Mouse (Mus musculus) E14TG2a.4 (cell line): Measurements from ENCODE around the gene Ckm.

ENCODE experiments used
- H3K27me3 ChIP-seq: 2 replicates; pipeline ENCODE4 v1.6.1; 2014; ENCODE audit warnings: low read length, control low read depth; ENCODE audit not compliant: insufficient read depth
- H3K36me3 ChIP-seq: 2 replicates; pipeline ENCODE4 v1.6.1; 2014; ENCODE audit warnings: low read length, control low read depth; ENCODE audit not compliant: insufficient read depth
- H3K4me1 ChIP-seq: replicated peaks from 2 replicates; pipeline ENCODE4 v1.6.1; 2014; ENCODE audit warnings: low read depth, low read length, control low read depth
- H3K4me3 ChIP-seq: replicated peaks from 2 replicates; pipeline ENCODE4 v1.5.1; 2014; ENCODE audit warnings: mild to moderate bottlenecking, low read length
- H3K9me3 ChIP-seq: 2 replicates; pipeline ENCODE4 v1.6.1; 2014; ENCODE audit warnings: low read length, control low read depth
- CTCF ChIP-seq: conservative IDR thresholded peaks from 2 replicates; pipeline ENCODE4 v1.5.1; 2014; ENCODE audit warnings: low read length
- NANOG ChIP-seq: IDR thresholded peaks from 2 replicates; pipeline ENCODE4 v1.6.1; 2014; ENCODE audit warnings: borderline replicate concordance, low read length, mixed read lengths
- POU5F1 ChIP-seq: IDR thresholded peaks from 2 replicates; pipeline ENCODE4 v1.6.1; 2014; ENCODE audit warnings: low read length, borderline replicate concordance

Gene Ckm

DNA sequence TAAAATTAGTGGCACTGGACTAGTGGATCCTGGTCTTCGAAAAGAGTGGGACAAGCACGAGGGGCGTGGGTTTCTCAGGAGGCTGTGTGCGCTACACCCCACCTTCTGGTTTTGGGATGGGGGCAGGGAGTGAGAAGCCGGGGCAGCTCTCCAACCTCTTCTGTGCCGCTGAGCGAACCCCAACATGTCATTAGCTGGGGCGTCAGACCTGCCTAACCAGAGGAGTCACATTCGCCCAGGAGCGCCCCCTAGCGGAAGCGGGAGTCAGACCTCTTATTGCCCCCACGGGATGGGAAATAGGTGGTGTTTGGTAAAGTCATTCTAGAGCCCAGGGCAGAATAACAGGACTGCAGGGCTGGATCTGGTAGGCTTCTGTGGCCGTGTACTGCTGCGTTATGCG, 42.9 kb upstream of the Ckm start:
- H3K9me3 ChIP-seq = no peaks in the 10 kb centered on the region
- peaks cover 29% of the 10 kb centered on the region for H3K36me3 ChIP-seq
- H3K27me3 ChIP-seq = no peaks in the 10 kb centered on the region
- peak overlapping the region; percentile 94 for H3K4me3 ChIP-seq
- no peak for TF ChIP-seq NANOG
- no peak for TF ChIP-seq POU5F1
- peak; percentile 91 for TF ChIP-seq CTCF
- H3K4me1 ChIP-seq = peaks cover 68% of the 10 kb centered on the region

- H3K4me3 ChIP-seq = peak overlapping the region; percentile 94
- TF ChIP-seq NANOG (no peak), POU5F1 (no peak), CTCF (no peak)
- H3K36me3 ChIP-seq = peaks cover 23% of the 10 kb centered on the region
- H3K4me1 ChIP-seq = peaks cover 62% of the 10 kb centered on the region
- no peaks in the 10 kb centered on the region for H3K9me3 ChIP-seq
- H3K27me3 ChIP-seq = no peaks in the 10 kb centered on the region
These were observed 42.3 kb upstream of the Ckm start for GRCm38 (mm10) chr7:19362276-19362675.

DNA sequence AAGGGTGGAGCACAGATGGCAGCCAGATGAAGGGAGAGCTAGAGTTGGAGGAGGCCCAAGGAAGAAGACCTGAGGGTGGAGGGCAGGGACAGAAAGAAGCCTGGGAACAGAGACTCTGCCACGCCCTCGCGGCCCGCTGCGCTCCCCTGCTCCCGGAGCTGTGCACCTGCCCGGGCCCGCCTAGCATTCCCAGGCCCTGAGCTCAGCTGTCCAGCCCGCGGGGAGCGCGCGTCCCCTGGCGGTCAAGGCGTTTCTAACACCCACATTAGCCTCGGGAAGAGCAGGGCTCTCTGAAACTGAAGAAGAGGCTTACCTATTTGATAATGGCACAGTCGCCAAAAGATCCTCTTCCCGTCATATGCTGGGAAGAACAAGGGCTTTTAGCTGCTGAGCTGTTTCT, 40.7 kb upstream of the Ckm start:
- TF ChIP-seq POU5F1 (no peak), CTCF (peak; percentile 58)
- Histone ChIP-seq H3K27me3 (peaks cover 3% of the 10 kb centered on the region), H3K36me3 (peaks cover 16% of the 10 kb centered on the region), H3K9me3 (no peaks in the 10 kb centered on the region), H3K4me1 (peaks cover 52% of the 10 kb centered on the region), H3K4me3 (peak overlapping the region; percentile 35)

- no peak for TF ChIP-seq POU5F1
- TF ChIP-seq CTCF = no peak
- TF ChIP-seq NANOG = no peak
- peaks cover 52% of the 10 kb centered on the region for H3K4me1 ChIP-seq
- no peak overlapping the region for H3K4me3 ChIP-seq
- H3K9me3 ChIP-seq = no peaks in the 10 kb centered on the region
- H3K27me3 ChIP-seq = peaks cover 16% of the 10 kb centered on the region
- peaks cover 18% of the 10 kb centered on the region for H3K36me3 ChIP-seq
These were observed 39.2 kb upstream of the Ckm start for GRCm38 (mm10) chr7:19365376-19365775.

GRCm38 (mm10) chr7:19368380-19368779, 36.2 kb upstream of the Ckm start:
- TF ChIP-seq CTCF = no peak
- TF ChIP-seq POU5F1 = no peak
- TF ChIP-seq NANOG = no peak

DNA sequence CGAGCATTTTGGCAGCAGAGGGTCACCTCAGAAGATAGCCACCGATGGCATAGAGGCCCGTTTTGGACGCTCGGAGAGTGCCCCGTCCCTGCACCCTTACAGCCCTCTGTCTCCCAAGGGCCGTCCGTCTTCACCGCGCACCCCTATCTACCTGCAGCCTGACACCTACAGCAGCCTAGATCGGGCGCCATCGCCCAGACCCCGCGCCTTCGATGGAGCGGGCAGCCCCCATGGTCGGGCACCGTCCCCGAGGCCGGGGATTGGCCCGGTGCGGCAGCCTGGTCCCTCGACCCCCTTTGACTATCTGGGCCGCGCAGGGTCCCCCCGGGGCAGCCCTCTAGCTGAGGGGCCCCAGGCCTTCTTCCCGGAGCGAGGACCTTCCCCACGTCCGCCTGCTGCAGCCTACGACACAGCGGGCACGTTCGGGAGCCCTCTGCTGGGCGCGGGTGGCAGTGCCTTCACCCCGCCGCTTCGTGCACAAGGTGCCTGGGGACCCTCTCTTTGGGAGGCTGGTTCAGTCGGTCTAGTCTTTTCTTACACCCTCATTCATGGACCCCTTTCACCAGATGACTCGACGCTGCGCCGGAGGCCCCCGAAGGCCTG, 34.7 kb upstream of the Ckm start:
- Histone ChIP-seq H3K27me3 (peaks cover 20% of the 10 kb centered on the region), H3K4me1 (peaks cover 33% of the 10 kb centered on the region), H3K4me3 (peak overlapping the region; percentile 71), H3K9me3 (no peaks in the 10 kb centered on the region), H3K36me3 (peaks cover 35% of the 10 kb centered on the region)
- TF ChIP-seq POU5F1 = no peak
- TF ChIP-seq CTCF = peak; percentile 61
- no peak for TF ChIP-seq NANOG

More at GRCm38 (mm10) chr7:19368380-19368779, 36.2 kb upstream of the Ckm start:
- Histone ChIP-seq H3K4me3 (no peak overlapping the region), H3K9me3 (no peaks in the 10 kb centered on the region), H3K36me3 (peaks cover 36% of the 10 kb centered on the region), H3K27me3 (peaks cover 20% of the 10 kb centered on the region), H3K4me1 (peaks cover 37% of the 10 kb centered on the region)

DNA sequence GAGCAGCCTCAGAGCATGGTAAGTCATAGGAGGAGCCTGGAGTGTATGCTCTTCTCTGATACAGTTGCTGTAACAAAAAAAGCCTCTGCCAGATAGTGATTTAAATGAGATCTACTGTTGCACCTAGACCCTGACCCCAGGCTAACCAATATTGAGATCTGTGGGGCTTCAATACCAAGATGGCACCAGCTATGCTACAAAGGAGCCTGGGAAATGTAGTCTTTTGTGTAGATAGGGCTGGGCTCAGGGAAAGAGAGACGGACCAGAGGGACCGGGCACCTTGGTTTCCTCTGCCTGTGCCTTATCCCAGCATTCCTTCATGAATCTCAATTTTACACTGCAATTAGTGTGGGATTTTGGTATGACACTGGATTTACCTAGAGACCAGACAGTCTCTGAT, 31.2 kb upstream of the Ckm start:
- Histone ChIP-seq H3K36me3 (peaks cover 47% of the 10 kb centered on the region), H3K4me1 (peaks cover 60% of the 10 kb centered on the region), H3K4me3 (no peak overlapping the region), H3K27me3 (peaks cover 20% of the 10 kb centered on the region), H3K9me3 (no peaks in the 10 kb centered on the region)
- TF ChIP-seq CTCF = no peak
- TF ChIP-seq POU5F1 = no peak
- TF ChIP-seq NANOG = no peak

GRCm38 (mm10) chr7:19375368-19375767, 29.2 kb upstream of the Ckm start:
- peak overlapping the region; percentile 75 for H3K4me3 ChIP-seq
- peaks cover 52% of the 10 kb centered on the region for H3K4me1 ChIP-seq
- no peak for TF ChIP-seq POU5F1
- TF ChIP-seq NANOG = no peak
- TF ChIP-seq CTCF = no peak
- peaks cover 44% of the 10 kb centered on the region for H3K36me3 ChIP-seq
- no peaks in the 10 kb centered on the region for H3K9me3 ChIP-seq
- 0 out of 2 replicates have a peak, but pooled peaks cover 4% of the 10 kb centered on the region for H3K27me3 ChIP-seq

DNA sequence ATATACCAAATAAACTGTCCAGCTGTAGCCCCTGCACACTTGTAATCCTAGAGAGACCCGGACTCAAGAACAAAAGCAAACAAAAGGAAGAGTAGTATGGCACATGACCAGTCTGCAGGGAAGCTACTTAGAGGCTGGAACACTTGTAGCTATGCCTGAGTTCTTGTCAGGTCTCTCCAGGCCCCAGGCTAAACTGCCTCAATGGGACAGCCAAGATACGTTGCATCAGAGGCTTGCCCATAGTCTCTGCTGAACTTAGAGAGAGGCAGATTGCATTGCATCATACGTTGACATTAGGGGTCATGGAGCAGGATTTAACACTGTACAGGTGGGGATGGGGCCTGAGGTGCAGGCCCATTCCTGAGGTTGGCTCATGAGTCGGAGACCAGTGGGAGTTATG, 28.6 kb upstream of the Ckm start:
- TF ChIP-seq NANOG (no peak), CTCF (no peak), POU5F1 (no peak)
- Histone ChIP-seq H3K27me3 (no peaks in the 10 kb centered on the region), H3K36me3 (peaks cover 39% of the 10 kb centered on the region), H3K9me3 (no peaks in the 10 kb centered on the region), H3K4me1 (peaks cover 49% of the 10 kb centered on the region), H3K4me3 (peak overlapping the region; percentile 75)
